Comparison of ENCODE assay signal across 11 mouse cellular contexts in the genomic region with DNA sequence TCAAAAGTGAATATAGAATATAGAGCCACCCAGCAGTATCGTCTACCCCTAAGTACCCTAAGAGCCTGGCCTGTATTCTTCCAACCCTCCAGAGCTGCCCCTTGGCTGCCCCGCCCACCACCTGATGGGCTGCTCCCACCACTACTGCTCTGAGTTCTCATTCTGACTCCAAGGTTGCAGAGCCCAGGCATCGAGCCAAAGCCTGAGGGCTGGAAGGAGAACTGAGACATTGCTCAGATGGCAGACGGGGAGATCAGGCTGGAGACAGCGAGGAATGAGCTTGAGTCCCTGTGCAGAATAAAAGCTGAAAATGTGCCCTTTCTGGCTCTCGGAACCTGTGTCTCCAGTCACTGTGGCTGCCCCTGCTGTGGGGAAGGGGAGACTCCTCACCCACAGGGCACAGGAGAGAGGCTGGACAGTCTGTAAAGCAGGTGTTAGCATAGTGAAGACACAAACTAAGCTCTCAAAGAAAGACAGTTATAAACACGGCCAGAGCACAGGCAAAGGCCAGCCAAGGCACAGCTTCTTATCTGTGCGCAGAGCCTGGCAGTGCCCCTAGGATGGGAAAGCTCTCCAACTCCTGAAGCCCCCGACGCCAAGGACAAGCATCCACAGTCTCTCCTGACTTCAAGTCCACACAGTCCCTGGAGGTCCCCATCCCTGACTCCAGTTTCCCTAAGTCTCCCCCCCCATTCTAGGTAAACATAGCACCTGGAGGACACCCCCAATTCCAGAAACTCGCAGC. TPM values are rescaled to one million over a fixed set of nuclear protein-coding genes. Genes with fewer than 3 reads are reported as not detected.
DNase-seq lines count a peak whose midpoint lies in the region; ATAC-seq and TF ChIP-seq lines count a peak whose summit lies in the region.
"Had no signal": no experiment of that assay in that cellular context is flagged by ENCODE, and none has a peak within 500 bp of the region (broad histone marks: within the 10 kb centered on the region; RNA-seq: fewer than 3 reads in every experiment).

No protein-coding gene starts in this region.

- peaks cover 6% of the 10 kb centered on the region; the same call in 1 of the 2 replicates for H3K4me1 ChIP-seq in hindbrain, postnatal 0 days (ENCODE audit: insufficient read depth, low read length)
- H3K4me1 ChIP-seq in hindbrain, embryonic 12.5 days: 0 out of 2 replicates have a peak, but pooled peaks cover 3% of the 10 kb centered on the region

- WGBS in hindbrain, postnatal 0 days: 54% methylated on average over 11 of the region's 11 CpGs
- WGBS in hindbrain, embryonic 12.5 days: 88% methylated on average over 11 of the region's 11 CpGs

- no peak overlapping the region for H3K4me3 ChIP-seq in hindbrain, postnatal 0 days (ENCODE audit: low read length)
- H3K4me3 ChIP-seq in hindbrain, embryonic 12.5 days: no peak overlapping the region
- H3K4me3 ChIP-seq: midbrain, embryonic 12.5 days had no signal

- no peaks in the 10 kb centered on the region for H3K9me3 ChIP-seq in hindbrain, postnatal 0 days (ENCODE audit: low read length)
- no peaks in the 10 kb centered on the region for H3K9me3 ChIP-seq in hindbrain, embryonic 12.5 days (replicated peaks)
- H3K9me3 ChIP-seq: midbrain, embryonic 12.5 days had no signal

- peak; percentile 63 for DNase-seq in hindbrain, postnatal 0 days (ENCODE audit: low spot score)
- peak; percentile 61 to 63 for DNase-seq in right cerebral cortex, adult 2 months (ENCODE audit: low spot score in 2 of 2)
- DNase-seq in right cerebral cortex, postnatal 25 days: no peak
- DNase-seq in left cerebral cortex, postnatal 4 days: peak; percentile 81
- DNase-seq in heart, adult 9 months (ENCODE audit: low spot score in 2 of 2): no peak
- DNase-seq in kidney, postnatal 36 days: no peak
- DNase-seq in gastrocnemius, postnatal 4 days (ENCODE audit: low spot score in 2 of 2): no peak
- DNase-seq: B cell, adult 2 months; heart, postnatal 36 days had no signal

- TF ChIP-seq CTCF in hindbrain, postnatal 0 days (IDR thresholded peaks at IDR 0.05; ENCODE audit: low read depth): no peak

- no peak overlapping the region for H3K4me2 ChIP-seq in hindbrain, postnatal 0 days (ENCODE audit: low read depth, low read length)
- H3K4me2 ChIP-seq in hindbrain, embryonic 12.5 days (replicated peaks): no peak overlapping the region
- H3K4me2 ChIP-seq: midbrain, embryonic 12.5 days had no signal

- H3K9ac ChIP-seq in hindbrain, postnatal 0 days (replicated peaks; ENCODE audit: low read length): no peak overlapping the region
- no peak overlapping the region for H3K9ac ChIP-seq in hindbrain, embryonic 12.5 days
- H3K9ac ChIP-seq: midbrain, embryonic 12.5 days had no signal

- no peaks in the 10 kb centered on the region for H3K36me3 ChIP-seq in hindbrain, postnatal 0 days (ENCODE audit: insufficient read depth, low read length)
- no peaks in the 10 kb centered on the region for H3K36me3 ChIP-seq in hindbrain, embryonic 12.5 days
- H3K36me3 ChIP-seq: midbrain, embryonic 12.5 days had no signal

- no peak for ATAC-seq in hindbrain, postnatal 0 days
- no peak for ATAC-seq in hindbrain, embryonic 12.5 days (ENCODE audit: low FRiP score)

- intact Hi-C loops in left cerebral cortex, postnatal 4 days (cut with DNase I): no loop called here

- H3K27me3 ChIP-seq in hindbrain, postnatal 0 days (ENCODE audit: insufficient read depth, low read length): no peaks in the 10 kb centered on the region
- H3K27me3 ChIP-seq in hindbrain, embryonic 12.5 days: no peaks in the 10 kb centered on the region
- H3K27me3 ChIP-seq: midbrain, embryonic 12.5 days had no signal

- H3K27ac ChIP-seq in hindbrain, postnatal 0 days: peak overlapping the region; percentile 62
- H3K27ac ChIP-seq in hindbrain, embryonic 12.5 days: no peak overlapping the region
- H3K27ac ChIP-seq: midbrain, embryonic 12.5 days had no signal

RNA-seq across cellular contexts. Expression of a gene that starts 42.0 kb away (rescaled TPM):
- 68.7 and 74.1 TPM in 2 replicates for total RNA-seq in hindbrain, postnatal 0 days (2014; rRNA removed)
- polyA plus RNA-seq in hindbrain, postnatal 0 days (2015; fragmentation: Nextera tagmentation; extraction: Ambion mirVana): 15.8 and 15.9 TPM in 2 replicates
- 5.9 and 6.4 TPM in 2 replicates for polyA plus RNA-seq in hindbrain, embryonic 12.5 days (2016; fragmentation: Nextera tagmentation; extraction: Ambion mirVana)
- total RNA-seq in left cerebral cortex, postnatal 4 days (2021): 10 to 100 TPM; 62.3 to 64.6 TPM
- total RNA-seq in gastrocnemius, postnatal 4 days (2021): 1 to 10 TPM; 2.0 to 2.5 TPM

Comparison
In these comparisons a context has a peak if more than half of its experiments do, and no peak if none do; other contexts are left out.
1. DNase-seq: peak in hindbrain, postnatal 0 days (single experiment), right cerebral cortex, adult 2 months (2 of 2) and left cerebral cortex, postnatal 4 days (single experiment); none in right cerebral cortex, postnatal 25 days (single experiment), heart, adult 9 months (0 of 2), kidney, postnatal 36 days (0 of 2) and gastrocnemius, postnatal 4 days (0 of 2).
2. RNA of a gene that starts 42.0 kb away (total RNA-seq): 68.7 to 74.1 TPM in hindbrain, postnatal 0 days and 62.3 to 64.6 TPM in left cerebral cortex, postnatal 4 days; 2.0 to 2.5 TPM in gastrocnemius, postnatal 4 days; every median in the first group is over 10 times any median in the second.